Mouse (Mus musculus) NIH3T3 (cell line): Measurements from ENCODE around the gene Taar7a.

Experiments
- DNase-seq: peaks from one replicate; pipeline ENCODE4 v3.0.0-alpha.2; 2012; ENCODE audit warnings: low read depth

Taar7a gene

GRCm38 (mm10) chr10:23993381-23993780, at the start of gene Taar7a:
Gene Taar7a, minus strand, starts transcription at chr10:23993481.
- no peak for DNase-seq

- DNase-seq = no peak
Measured at GRCm38 (mm10) chr10:24040120-24040869, 47.0 kb upstream of the Taar7a start.

- no peak for DNase-seq
Measured at GRCm38 (mm10) chr10:24037314-24037713, 44.0 kb upstream of the Taar7a start, which contains the start of gene Taar7e. Gene Taar7e, plus strand, starts transcription at chr10:24037614.

GRCm38 (mm10) chr10:24031347-24031746, 38.1 kb upstream of the Taar7a start:
- no peak for DNase-seq

- no peak for DNase-seq
Measured at GRCm38 (mm10) chr10:24026922-24027321, 33.6 kb upstream of the Taar7a start, which contains the start of gene Taar7d. Gene Taar7d, plus strand, starts transcription at chr10:24027222.

- DNase-seq = no peak
Measured at GRCm38 (mm10) chr10:24008143-24008542, 14.9 kb upstream of the Taar7a start.

- DNase-seq = no peak
Measured at GRCm38 (mm10) chr10:24007034-24007433, 13.8 kb upstream of the Taar7a start.

- DNase-seq = peak; percentile 48
Measured at GRCm38 (mm10) chr10:24006442-24006841, 13.2 kb upstream of the Taar7a start.

- no peak for DNase-seq
Measured at GRCm38 (mm10) chr10:23999639-24000038, 6.4 kb upstream of the Taar7a start, which contains the start of gene Taar7b. Gene Taar7b, plus strand, starts transcription at chr10:23999939.

- no peak for DNase-seq
Measured at GRCm38 (mm10) chr10:23986419-23986818, 6.9 kb downstream of the Taar7a start.

GRCm38 (mm10) chr10:23985546-23985945, 7.7 kb downstream of the Taar7a start, which contains the start of gene Taar6:
Gene Taar6, minus strand, starts transcription at chr10:23985646.
- DNase-seq = no peak

- peak; percentile 66 for DNase-seq
Measured at GRCm38 (mm10) chr10:23978901-23979705, 14.2 kb downstream of the Taar7a start.

- DNase-seq = no peak
Measured at GRCm38 (mm10) chr10:23977958-23978357, 15.3 kb downstream of the Taar7a start.

GRCm38 (mm10) chr10:23971256-23971655, 22.0 kb downstream of the Taar7a start:
- no peak for DNase-seq

- DNase-seq = no peak
Measured at GRCm38 (mm10) chr10:23970656-23971165, 22.6 kb downstream of the Taar7a start, which contains the start of gene Taar5. Gene Taar5, plus strand, starts transcription at chr10:23970706.

GRCm38 (mm10) chr10:23964921-23965610, 28.2 kb downstream of the Taar7a start:
- no peak for DNase-seq

- no peak for DNase-seq
Measured at GRCm38 (mm10) chr10:23963444-23963843, 29.8 kb downstream of the Taar7a start.

- no peak for DNase-seq
Measured at GRCm38 (mm10) chr10:23960444-23960915, 32.8 kb downstream of the Taar7a start, which contains the start of gene Taar4. Gene Taar4, plus strand, starts transcription at chr10:23960494.

GRCm38 (mm10) chr10:23959071-23959470, 34.2 kb downstream of the Taar7a start:
- no peak for DNase-seq

- no peak for DNase-seq
Measured at GRCm38 (mm10) chr10:23951714-23952113, 41.6 kb downstream of the Taar7a start.

- no peak for DNase-seq
Measured at GRCm38 (mm10) chr10:23949508-23950005, 43.7 kb downstream of the Taar7a start, which contains the start of gene Taar3. Gene Taar3, plus strand, starts transcription at chr10:23949558.
